Mouse (Mus musculus) spleen, adult 2 months (tissue): ENCODE results near the gene E030018B13Rik.

Source experiments
- CTCF ChIP-seq: fragments of 200-500 bp; IDR thresholded peaks from 2 replicates; pipeline ENCODE4 v1.5.1; 2011; ENCODE audit warnings: mild to moderate bottlenecking, inconsistent platforms; ENCODE audit not compliant: insufficient read depth, insufficient read length, insufficient replicate concordance; ENCODE audit errors: extremely low read depth
- POLR2A ChIP-seq: fragments of 200-500 bp; IDR thresholded peaks from 2 replicates; pipeline ENCODE4 v1.6.1; 2011; ENCODE audit warnings: low read depth, low read length, inconsistent platforms

DNA sequence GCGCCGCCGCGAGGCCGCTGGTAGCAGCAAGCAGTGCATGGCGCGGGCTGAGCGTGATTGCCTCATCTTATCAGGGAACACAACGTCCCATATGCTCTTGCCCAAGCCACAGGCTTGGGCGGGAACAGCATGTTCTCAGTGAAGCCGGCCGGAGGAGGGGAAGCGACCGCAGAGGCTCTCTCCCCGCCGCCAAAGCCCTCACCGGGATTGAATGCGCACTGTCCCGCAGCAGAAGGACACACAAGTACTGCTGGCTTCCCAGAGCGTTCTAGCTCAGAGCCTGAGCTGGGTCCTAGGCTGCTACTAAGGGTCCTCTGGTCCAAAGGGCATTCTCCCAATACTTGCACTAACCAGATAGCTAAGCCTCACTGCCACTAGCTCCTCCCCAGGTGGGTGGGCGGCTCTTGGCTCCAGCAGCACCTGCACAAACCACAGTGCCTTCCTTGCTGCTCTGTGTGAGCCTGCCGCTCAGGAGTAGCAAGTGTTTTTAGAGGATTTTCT lies 19.6 kb upstream of the E030018B13Rik start:
- TF ChIP-seq POLR2A, result no peak
- 0 out of 2 replicates have a peak, but pooled peaks have one; percentile 15 for TF ChIP-seq CTCF
